Mouse (Mus musculus) gastrocnemius, postnatal 36 days (tissue): Measurements from ENCODE around the gene Dync1i1. TPM values are rescaled to one million over a fixed set of nuclear protein-coding genes. Genes with fewer than 3 reads are reported as not detected.

Experiments used
- DNase-seq, 2 experiments: peaks; one replicate each; pipeline ENCODE4 v3.0.0; 2022
- intact Hi-C: fragments of 180-260 bp; cut with DNase I; formaldehyde crosslinking; loops from one replicate; pipeline ENCODE4 v1.15.1; 2025
- total RNA-seq, 2 experiments: library from RNA; stranded (reverse); gene quantifications; 2 replicates each; pipeline ENCODE4 v1.2.3; 2021

The Dync1i1 gene
- total RNA-seq, 2 experiments from 2014 or later: 0.30 to 0.41 TPM

DNA sequence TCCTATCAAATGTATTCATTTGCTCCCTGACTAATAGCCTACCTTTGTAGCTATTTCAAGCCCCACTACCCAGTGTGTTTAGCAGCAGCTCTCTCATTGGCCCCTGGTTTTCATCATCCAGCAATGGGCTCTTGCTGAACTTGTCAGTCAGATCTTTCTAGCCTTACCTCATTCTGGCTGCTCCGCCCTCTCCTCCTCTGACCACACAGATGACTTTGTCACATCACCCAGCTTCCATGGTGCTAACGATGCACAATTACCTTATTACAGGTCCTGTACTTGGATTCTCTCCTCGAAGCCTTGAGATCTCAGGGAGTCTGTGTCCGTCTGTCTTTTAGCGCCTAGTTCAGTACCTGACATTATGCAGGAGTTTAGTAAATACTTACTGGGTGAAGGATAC is 120.7 kb downstream of the Dync1i1 start:
- DNase-seq: no peak
- intact Hi-C loops: no loop called here

DNA sequence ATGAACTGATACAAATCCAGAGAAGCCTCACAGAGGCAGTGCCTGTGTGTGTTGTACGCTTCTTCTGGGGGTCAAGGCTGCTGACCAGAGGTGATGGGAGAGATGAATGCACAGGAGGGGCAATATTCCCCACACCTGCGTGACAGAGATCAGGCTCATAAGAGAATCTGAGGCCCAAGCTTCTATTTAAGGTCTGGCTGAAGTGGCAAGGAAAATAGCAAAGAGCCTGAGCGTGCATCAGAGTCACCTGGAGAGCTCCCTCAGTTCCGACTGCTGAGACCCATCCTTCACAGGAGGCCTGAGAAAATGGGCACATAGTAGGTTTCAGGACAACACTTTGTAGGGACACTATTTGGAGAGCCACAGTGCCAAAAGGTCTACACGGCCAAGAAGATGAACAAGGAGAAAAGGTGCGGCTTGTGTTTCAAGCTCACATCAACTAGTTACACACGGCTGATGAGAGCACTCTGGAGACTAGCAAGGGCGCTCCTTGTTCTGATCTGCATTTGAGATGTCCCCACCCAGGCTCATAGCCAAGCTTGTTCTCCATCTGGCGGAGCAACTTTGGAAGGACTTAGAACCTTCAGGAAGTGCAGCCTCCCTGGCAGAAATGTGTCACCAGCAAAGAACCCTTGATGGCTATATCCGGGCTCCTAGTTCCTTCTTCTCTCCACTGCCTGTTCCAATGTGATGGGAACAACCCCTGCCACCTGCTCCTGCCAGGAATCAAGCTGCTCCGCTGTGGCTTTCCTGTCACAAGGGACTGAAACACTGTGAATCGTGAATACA is 128.8 kb downstream of the Dync1i1 start:
- intact Hi-C loops: loop anchor here (10.0 kb wide), 2 partner anchors 1031 to 1061 kb away; partner anchors contain the start of gene Dlx5
- DNase-seq: no peak

DNA sequence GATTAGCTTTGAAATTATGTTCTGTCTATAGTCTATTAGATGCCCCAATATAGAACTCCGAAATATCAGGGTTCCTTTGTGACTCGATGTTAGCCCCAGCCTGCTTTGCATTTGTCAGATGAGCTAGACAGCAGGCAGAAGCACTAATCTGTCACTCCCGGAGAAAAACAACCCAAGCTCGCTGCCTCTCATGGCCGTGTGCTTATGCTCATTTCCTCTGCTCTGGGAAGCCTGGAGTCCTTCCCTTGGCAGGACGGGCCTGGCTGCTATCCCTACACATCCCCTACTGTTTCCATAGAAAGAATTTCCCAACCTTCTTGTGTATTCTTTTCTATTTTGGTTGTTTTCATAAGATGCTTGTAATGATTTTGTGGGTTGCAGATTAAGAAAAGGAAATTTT is 130.1 kb downstream of the Dync1i1 start:
- DNase-seq: no peak
- intact Hi-C loops: loop anchor here (10.0 kb wide), 2 partner anchors 1029 to 1059 kb away; partner anchors contain the start of gene Dlx5

DNA sequence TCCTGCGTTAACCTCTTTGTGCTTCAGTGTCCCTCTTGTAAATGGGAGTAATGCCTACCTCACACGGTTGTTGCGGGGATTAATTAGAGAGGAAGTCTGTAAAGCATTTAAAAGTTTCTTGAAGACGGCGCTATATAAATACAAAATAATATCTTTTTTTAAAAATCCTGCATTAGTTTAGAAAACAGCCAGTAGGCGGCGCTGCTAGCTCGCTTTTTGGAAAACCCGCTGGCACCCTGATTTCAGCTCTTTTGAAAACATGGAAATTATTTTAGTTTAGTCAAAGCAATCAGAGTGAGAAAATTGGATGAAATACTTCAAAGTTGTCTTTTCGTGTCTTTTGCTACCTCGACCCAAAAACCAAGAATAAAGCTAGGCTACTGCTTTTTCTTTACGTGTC is 132.9 kb downstream of the Dync1i1 start:
- DNase-seq: no peak
- intact Hi-C loops: loop anchor here (10.0 kb wide), 2 partner anchors 1026 to 1056 kb away; partner anchors contain the start of gene Dlx5

DNA sequence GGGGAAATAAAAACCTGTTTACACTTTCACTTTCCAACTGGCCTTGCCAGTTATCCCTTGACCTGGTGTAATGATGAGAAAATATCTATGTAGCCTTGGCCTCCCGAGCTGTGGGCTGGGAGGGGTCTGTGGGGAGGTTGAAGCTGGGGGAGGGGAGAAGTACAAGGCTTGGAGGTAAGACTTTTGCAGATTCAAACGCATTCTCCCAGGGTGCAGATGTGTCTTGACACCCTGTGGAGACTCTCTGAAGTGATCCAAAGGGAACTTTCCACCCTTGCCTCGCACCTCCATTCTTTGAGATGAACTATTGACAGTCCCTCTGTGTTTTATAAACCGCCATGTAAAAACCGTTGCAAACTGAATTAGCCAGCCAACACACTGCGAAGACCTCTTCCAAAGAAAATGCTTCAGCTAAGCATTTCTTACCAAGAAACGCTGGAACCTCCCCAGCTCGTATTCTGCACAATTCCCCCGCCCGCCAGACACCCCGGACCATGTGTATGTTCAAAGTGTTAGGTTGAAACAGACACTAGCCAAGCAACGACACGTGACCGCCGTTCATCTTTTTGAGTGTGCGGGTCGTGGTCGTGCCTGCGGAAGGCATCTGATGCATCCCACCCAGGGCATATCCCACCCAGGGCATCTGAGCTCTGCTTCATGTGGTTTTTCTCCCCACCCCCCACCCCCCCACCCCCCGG is 133.6 kb downstream of the Dync1i1 start:
- intact Hi-C loops: loop anchor here (10.0 kb wide), 2 partner anchors 1026 to 1056 kb away; partner anchors contain the start of gene Dlx5
- no peak for DNase-seq

DNA sequence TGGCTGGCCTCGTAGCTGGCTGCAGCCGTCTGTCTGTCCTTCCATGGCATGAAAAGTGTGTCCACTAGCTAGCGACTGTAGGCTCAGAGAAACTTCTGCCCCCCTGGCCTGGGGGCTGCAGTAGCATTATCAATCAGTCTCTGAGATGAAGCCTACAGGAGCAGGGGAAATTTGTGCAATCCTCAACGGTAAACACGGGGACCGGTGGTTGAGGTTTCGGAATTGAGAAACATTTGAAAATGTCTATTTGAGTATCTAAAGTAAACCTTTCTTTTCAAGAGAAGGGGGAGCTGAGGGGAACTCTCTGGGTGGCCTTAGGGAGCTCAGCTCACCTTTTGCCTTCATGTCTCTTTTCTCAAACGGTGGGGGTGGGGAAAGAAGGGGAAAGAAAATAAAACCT is 134.2 kb downstream of the Dync1i1 start:
- intact Hi-C loops: loop anchor here (10.0 kb wide), 2 partner anchors 1025 to 1055 kb away; partner anchors contain the start of gene Dlx5
- DNase-seq: no peak

DNA sequence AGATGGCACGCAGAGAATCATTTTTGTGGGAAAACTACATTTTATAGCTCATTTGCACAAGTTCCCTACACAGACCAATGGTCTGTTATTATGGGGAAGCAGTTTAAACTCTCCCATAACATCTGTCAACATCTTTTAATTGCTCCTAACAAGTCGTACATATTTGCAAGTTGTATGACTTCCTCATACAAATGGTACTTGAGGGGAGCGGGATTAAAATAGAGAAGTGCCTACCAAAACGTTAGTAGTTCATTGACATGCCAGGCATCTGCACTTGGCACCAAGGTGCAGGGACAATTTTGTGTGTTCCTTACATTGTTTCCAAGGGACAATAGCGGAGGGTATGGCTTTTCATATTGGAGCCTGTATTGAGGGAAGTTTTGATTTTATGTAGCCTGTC is 140.7 kb downstream of the Dync1i1 start:
- intact Hi-C loops: no loop called here

DNA sequence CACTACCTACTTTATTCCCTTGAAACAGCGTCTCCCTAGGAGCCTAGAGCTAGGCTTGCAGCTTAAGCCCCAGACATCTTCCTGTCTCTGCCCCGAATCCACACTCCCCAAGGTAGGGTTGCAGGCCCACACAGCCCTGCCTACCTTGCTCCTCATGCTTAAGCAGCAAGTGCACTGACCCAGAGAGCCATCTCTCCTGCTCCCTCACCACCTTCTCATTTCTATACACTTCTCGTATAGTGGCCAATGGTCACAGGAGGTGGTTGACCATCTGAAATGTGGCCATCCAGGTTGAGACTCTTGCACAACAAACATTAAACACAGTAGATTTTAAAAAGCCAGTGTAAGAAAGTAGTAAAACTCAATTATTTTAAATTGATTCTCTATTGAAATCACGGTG is 141.8 kb downstream of the Dync1i1 start:
- intact Hi-C loops: no loop called here
- no peak for DNase-seq

More for the DNA sequence above, 140.7 kb downstream of the Dync1i1 start:
- no peak for DNase-seq

DNA sequence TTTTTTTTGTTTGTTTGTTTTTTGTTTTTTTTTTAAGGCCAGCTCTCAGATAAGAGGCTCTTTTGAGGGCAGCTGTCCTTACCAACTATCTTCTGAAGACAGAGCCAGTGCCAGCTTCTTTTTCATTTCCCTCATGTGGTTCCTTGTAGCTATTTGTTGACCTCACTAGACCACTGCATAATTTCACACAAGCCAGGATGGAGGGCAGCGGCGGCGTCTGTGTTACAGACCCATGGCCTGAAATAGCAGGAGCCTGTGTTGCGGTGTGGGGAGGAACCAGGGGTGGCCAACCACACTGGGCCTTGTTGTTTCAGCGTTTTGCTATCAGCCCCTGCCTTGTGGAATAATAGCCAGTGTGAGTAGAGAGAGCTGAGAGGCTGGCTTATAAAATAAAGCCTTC is 145.6 kb downstream of the Dync1i1 start:
- DNase-seq: no peak
- intact Hi-C loops: no loop called here

DNA sequence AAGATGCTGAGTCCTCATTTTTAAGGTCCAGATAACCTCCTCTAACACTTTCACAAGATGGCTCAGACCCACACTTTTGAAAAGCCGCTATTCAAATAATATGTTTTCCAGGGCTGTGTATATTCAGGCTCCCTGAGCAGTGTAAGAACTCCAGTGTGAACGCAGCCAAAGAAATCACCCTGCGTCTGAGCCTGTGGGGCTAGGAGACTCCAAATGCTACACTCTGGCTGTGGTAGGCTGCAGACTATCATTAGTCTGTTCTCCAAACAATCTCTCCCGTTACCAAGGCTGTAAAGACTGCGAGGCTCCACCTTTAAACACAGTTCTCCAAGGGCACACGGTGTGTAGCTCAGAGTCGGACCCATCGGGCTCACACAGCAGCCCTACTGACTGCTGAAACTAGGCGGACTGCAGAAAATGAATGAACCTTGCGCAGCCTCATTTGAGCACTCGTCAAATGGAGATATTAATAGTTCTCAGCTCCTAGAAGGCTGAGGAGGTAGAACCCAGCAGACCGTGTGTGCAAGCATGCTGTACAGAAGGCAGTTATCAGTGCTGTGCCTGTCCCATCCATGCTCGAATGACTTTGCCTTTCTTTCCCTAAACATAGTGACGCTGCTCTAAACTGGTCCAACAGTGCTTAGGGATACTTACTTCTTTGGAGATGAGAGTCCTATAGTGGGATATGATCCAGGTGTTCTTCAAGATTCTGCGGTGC is 146.3 kb downstream of the Dync1i1 start:
- intact Hi-C loops: no loop called here
- DNase-seq: no peak

DNA sequence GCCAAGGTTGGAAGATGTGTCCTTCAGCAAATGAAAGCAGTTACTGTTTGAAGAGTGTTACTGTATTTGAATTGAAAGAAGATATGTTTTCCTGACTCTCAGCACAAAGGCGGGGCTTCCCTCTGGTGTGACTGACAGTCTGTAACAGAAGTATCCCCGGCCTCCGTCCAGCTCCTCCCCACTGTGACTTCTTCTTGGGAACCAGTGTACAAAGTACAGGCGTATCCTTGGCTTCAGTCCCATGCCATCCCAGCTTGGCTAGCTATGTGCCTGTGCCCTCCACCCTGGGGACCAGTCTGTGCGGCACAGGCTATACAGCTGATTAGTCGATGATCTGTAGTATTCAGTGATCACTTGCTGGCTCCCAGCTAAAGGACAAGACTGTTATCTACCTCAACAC is 163.9 kb downstream of the Dync1i1 start:
- no peak for DNase-seq
- intact Hi-C loops: no loop called here

DNA sequence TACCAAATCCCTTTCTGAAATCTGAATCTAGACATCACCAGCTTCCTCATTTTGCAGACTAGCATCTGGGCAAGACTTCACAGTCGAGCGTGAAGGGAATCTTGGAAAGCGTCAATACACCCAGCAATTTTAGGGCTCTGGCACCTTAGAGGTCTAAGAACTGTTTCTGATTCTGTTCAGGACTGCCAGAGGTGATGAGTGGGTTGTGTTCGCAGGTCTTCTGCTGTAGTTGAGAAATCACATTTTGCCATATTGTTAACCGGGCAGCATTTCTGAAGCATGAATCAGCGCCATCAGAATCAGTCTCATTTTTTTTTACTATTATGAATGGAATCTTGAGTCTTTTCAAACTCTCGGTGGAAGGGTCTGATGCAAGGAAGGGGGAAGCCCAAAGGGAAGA is 185.9 kb downstream of the Dync1i1 start:
- no peak for DNase-seq
- intact Hi-C loops: no loop called here

DNA sequence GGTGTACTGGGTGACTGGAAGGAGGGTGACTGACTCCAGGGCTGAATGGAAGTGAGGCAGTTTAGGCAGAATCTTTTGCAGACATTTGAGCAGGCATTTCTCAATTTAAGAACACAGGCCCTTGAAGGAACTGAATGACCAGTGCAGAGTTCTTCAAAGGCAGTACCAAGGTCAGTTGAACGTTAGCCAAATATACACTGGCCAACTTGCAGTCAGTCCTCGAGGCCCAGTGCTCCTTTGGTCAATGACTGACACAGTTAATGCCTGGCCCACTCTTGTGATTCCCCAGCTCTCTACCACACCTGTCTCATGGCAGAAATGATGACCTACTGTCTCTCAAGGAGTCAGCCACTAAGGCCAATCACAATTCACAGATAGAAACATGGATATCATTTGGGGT is 189.6 kb downstream of the Dync1i1 start:
- intact Hi-C loops: no loop called here
- no peak for DNase-seq

DNA sequence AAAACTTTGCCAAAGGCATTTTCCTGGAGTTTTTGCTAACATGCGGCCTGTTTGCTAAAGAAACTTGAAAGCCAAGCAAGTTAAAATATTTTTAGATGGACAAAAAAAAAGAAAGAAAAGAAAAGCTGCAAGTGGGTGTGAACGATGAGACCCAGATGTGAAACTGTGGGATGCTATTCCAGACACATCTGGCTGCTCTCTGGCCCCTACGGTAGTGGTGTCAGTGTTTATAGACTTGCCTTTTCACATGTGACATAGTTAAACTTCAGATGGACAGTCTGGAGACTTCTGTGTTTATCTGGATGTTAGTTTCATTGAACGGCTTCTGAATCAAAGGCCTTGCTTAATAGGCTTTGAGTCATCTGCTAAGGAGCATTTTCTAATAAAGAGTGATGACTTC is 195.2 kb downstream of the Dync1i1 start:
- no peak for DNase-seq
- intact Hi-C loops: no loop called here

DNA sequence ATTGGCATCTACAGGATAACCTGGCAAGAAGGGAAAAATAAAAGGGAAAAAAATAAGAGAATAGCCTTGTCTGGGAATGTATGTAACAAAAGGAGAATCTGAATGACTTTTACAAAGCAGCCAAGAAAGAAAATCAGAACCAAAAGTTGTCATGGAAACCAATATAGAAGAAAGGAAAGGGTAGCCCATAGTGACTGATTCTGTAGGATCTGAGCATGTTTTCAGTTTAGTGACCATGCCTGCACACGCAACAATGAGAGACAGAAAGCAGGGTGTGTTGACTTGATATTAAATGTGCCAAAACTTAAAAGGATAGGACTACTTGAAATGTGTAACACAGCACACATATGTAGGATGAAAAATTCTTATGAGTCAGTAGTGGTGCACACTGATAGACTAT is 197.2 kb downstream of the Dync1i1 start:
- intact Hi-C loops: no loop called here
- no peak for DNase-seq

DNA sequence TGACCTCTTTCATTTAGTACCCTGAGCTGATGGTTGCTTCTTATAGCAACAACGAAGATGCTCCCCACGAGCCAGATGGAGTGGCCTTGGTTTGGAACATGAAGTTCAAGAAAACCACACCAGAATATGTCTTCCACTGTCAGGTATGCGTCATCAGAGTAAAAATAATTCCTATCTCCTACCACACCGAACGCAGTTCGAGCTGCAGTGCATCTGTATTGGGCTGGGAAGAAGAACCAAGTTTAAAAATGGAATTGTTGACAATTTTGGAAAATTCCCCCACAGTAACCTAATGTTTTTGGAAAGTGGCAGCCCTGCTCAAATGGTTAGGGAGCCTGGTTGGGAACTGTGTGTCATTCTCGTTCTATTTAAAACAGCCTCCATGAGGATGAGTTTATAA is 197.7 kb downstream of the Dync1i1 start:
- intact Hi-C loops: no loop called here
- no peak for DNase-seq

DNA sequence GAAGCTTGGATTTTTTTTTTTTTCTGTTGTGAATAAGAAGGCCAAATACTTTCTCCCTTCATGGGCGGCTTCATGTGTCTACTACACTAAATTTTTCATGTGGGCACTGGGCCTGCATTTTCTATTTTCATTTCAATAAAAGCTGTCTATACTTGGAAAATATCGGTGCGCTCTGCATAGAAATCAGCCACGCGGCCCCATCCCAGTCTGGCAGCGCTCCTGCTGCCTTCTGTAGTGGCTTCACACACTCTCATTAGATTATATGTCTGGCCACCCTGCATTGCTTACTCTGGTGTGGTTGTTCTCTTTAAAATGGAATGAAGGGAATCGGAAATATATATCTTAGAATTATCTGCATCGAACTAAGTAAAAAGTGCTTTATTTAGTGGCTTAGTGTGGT is 204.7 kb downstream of the Dync1i1 start:
- intact Hi-C loops: no loop called here
- DNase-seq: no peak

DNA sequence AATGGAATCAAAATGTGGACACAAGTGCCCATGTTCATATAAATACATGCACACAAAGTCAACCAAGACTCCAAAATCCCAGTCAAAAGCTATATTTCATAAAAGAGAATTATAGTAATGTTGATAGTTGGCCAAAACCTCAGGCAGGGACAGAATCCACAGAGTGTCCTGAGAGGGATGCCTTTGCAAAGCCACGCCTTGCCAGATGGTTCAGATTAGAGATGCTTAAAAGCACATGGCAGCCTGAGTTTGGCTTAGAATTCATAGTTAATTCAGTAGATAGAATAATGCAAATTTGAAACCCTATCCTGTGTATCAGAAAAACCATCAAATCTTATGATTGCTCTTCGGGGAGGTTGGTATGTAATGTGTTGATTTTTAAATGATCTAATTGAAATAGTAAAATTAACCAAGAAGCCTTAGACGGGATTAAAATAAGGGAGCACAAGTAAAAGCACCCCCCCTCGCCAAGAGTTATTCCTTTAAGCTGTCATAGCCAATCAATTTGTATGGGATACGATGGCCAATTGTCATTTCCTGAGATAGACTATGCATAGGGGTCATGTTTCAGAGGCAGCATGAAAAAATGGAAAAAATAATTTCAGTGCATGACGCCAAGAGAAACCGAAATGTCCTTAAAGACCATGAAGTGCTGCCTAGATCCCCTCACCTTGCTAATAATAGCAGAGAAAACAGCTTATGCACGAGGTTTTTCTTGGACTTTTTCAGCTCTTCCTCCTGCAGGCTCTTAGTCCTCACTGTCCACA is 210.3 kb downstream of the Dync1i1 start:
- DNase-seq: no peak
- intact Hi-C loops: no loop called here

DNA sequence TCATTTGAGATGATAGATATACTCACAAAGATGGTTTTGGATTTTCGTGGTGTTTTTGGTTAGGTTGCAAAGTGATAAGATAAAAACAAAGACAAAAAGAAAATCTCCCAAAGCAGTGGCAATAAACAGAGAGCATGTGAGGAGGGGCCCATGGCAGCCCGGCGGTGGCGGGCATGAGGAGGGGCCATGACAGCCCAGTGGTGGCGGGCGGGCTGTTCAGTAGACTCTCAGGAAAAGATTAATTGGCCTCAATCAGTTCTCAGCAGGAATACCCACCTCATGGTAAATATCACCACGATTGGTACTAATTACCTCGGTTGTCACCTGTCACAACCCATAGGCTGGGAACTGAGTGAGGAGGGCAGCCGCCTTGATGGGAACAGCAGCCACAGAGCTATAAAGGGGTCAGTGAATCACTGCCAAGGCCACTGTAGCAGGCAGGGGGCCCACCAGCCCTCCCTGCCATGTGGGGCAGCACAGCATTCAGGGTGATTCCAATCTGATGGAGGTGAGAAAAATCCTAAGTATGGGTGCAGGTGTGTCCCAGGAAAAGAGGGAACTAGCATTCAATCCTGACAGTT is 224.5 kb downstream of the Dync1i1 start:
- intact Hi-C loops: no loop called here
- DNase-seq: no peak

DNA sequence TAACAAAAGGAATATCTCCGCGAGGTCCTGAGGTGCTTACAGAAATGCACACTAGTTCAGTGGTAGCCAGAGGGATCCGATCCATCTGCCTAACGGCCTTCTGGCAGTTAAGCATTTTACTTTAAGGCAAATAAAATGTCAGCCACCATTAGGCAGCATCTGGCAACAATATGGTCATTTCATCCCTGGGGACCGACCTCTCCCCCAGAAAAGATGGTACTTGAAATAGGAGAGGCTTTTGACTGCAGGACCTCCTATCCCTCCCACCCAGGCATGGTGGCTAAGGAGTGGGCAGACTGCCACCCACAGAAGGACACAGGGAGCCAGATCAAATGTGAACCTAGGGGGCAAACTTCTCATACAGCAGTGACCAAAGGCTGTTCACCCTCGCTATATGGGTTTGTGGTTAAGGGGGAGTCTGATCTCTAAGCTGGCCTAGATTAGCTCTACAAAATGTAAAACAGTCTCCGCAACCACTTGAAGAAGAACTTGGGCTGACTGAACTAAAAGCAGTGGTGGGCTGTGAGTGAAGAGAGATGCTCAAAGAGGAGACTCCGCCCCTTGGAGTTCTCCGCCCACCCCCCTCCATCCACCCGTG is 231.0 kb downstream of the Dync1i1 start:
- DNase-seq: no peak

More for the DNA sequence above, 231.0 kb downstream of the Dync1i1 start:
- intact Hi-C loops: no loop called here
